Mouse (Mus musculus) ovary, adult 18-20 months (tissue): ENCODE results near the gene 4933424G06Rik.
A peak's percentile ranks its signal among the peaks of the same experiment; 100 is the strongest.

Source experiments
- DNase-seq: peaks from one replicate; pipeline ENCODE4 v3.0.0; 2022; ENCODE audit warnings: low spot score, mixed read lengths

Gene 4933424G06Rik

DNA sequence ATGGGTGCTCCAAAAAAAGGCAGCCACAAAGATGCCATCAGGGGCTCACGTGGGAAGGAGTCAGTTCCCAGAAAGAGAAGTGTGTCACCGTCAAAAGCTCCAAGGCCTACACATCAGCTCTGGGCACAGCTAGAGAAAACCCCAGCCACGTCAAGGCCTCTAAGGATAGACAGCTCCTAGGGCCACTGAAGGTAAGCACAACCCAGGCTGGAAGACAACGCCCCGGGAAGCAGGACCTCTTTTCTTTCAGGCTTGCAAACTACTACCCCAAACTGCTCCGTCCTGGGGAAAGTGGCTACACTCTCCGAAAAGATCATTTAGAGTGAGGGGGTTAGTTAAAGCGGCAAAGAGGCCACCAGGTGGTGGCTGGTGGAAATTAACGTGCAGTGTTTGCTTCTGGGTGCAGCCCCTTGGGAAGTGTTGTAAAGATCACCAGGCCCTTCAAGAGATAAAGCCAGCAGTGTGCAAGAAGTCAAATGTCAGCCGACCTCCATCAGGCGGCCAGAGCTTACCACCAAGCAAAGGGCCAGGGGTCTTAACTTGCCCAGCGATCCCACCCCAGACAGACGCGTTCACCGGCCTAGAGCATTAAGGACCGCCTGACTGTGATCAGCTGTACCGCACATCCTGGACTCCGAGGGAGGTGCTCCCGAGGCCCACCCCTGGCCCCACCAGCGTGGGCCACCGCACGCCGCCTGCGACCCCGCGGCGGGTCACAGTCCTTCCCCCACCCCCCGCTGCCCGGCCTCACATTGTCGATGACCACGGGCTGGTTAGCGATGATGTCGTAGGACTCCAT is 695 bp upstream of the 4933424G06Rik start:
- no peak for DNase-seq

DNA sequence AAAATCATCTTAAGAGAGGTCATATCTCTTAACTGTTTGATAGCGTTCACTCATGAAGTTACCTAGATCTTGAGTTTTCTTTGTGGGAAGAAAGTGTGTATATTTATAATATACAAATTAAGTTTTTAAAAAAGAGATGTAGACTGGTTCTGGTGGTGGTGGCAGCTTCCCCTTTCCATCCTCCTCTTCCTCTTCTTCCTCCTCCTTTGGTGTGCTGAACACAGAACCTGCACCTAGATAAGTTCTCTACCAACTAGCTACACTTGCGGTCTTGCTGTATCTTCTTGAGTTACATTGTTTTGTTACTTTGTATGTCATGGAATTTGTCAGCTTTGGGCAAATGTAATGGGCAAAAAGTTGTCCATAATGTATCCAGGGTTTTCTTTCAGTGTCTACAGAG is 1.2 kb downstream of the 4933424G06Rik start:
- DNase-seq = no peak

DNA sequence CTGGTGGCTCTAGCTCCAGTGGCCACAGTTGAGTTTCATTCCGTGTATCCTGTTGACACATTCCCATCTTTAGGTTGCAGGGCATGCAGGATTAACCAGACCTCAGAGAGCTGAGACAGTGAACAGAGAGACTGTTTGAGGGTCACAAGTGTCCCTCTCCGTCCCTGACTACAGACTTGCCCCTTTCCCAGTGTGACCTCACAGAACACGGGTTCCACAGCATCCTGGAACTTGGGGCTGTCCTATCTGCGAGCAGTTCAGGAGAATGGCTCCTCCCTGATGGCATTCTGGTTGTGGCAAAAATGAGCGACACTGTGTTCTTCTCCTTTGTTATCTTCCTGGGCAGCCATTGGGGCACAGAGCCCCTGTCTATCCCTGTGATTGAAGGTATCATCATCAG is 4.4 kb downstream of the 4933424G06Rik start, which contains the start of gene Actr1b:
TSS of gene Actr1b (minus strand) at position 112 of the 400 bp plus-strand sequence.
- DNase-seq = no peak

DNA sequence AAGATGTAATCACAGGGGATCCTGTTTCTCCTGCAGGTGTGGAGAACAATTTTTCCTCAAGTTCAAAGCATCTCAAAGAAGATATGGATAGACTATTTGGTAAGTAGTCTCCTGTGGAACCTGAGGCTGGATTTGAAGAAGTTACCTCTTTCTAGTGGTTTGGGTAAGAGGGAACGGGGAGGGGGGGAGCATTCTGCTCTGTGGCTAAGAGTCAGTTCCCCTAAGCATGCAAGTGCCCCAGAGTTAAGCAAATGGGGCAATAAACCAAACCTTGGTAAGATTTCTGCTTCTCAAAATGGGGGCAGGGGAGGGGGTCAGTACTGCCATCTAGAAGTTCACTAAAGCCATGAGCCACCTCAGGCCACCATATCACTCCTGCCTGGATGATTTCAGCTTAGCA is 8.8 kb downstream of the 4933424G06Rik start:
- no peak for DNase-seq

DNA sequence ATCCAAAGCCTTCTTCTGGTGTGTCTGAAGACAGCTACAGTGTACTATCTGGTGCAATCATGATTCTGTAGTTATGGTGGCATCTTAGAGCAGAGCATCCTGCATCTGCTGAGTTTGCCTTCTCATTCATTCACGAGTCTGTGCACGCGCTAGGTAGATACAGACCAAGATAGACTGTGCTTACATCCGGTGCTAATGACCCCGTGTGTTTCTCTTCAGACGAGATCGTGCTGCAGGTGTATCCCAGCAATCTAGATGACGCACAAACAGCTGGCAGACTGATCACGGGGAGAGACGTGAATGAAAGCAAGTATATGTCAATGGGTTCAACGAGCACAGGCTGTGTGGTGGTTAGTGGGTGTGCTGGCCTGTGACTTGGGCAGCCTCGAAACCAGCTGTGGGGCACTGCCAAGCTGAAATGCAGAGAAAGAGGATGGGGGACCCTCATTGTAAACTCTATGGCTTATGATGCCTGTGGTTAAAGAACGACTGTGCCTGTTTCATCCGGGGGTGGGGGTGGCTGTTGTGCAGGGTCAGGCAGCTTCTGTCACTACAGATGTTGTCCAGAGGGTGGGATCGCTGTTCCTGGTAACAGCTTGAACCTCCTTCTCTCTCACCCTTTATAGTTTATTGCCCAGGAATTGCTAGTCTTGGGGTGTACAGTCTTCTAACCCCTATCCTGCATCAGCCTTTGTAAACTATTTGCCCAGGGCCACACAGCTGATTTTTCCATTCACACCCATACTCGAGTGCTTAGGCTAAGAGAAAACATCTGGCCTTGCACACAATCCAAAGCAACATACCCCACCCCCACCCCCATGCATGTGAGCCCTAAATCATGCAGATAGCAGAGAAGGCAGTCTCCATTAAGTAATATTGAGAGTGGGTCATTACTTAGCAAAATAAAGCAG is 13.5 kb downstream of the 4933424G06Rik start:
- no peak for DNase-seq

DNA sequence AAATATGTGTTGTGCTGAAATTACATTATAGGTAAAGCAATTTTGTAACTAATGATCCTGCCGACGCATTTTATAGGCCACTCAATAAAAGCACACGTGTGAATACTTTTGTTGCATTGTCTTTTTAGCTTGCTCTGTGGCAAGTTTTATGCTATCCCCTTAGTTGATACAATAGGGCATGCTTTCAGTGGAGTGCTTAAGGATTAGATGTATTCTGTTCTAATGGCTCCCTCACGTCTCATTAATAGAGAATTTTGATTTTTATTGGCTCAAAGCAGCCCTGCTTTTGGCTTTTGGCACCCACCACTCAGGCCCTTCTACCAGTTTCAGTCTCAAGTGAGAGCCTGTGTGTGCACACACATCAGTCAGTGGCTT is 14.1 kb downstream of the 4933424G06Rik start:
- no peak for DNase-seq

DNA sequence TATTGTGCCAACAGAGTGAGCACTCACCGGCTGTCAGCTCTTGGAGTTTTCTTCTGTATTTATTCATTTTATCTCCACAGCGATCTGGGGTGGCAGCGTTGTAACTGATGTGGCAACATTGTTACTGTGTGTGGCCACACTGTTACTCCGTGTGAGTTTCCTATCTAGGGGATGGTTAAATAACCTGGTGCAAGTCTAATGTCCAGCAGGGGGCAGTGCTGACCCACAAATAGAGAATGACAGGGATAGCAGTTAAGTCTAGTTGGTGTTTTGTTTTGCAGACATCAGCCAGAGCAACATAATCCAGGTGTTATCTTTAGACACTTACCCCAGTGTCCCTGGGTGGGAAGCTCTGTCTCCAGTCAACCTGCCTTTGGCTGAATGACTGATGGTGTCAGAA is 27.4 kb downstream of the 4933424G06Rik start:
- peak; percentile 35 for DNase-seq

DNA sequence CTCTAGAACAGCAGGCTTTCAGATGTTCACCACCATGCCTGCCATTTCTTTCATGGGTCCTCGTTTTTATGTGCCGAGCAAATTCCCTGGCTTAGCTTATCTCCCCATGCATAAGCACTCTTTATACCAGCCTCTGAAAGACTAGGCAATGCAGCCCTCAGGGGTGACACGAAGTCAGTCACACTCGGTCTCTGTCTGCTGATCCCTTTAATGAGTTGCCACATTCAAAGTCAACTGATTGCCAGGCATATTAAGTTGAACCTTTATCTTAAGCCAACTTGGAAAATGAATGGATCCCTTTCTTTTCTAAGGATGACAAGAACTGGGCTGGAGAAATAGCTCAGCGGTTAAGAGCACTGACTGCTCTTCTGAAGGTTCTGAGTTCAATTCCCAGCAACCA is 29.3 kb downstream of the 4933424G06Rik start:
- no peak for DNase-seq

DNA sequence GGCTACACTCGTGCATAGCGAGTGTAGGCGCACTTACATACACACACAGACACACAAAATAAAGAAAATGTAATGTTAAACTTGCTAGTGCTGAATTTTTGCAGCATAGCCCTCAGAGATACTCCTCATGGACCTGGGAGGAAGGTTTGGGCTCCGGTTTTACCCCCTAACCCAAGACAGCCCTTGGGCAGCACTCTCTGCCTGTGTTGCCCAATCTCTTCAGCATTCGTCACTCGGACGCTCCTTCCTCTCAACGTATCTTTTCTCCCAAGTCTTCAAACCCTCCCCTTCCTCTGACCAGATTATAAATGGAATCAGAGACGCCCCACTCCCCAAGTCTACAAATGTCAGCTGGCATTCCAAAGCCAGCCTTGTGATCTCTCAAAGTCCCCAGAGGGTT is 33.1 kb downstream of the 4933424G06Rik start:
- no peak for DNase-seq

DNA sequence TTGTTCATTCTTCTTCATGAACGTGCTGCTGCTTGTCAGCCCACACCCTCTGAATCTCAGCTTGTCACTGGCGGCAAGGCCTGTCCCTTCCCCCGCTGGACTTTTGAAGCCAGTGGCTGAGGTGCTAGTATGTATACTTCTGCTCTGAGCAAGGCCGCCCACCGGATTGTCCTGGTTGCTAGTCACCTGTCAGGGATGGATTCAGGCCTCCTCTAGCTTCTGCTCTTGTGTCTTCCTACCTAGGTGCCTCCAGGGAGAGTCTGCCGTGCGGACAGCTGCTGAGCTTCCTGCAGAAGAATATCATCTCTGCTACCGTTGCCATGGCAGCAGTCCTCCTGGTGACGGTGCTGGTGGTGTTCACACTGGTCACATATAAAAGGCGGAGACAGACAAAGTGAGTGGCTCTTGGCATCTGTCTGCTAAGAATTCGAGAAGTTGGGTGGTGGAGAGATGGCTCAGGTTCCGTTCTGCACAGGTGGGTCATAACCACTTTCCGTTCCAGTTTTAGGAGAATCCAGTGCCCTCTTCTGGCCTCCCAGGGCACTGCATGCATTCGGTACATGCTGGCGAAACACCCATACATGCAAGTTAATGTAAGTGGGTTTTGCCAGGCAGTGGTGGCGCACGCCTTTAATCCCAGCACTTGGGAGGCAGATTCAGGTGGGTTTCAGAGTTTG is 34.5 kb downstream of the 4933424G06Rik start:
- DNase-seq = peak; percentile 11

DNA sequence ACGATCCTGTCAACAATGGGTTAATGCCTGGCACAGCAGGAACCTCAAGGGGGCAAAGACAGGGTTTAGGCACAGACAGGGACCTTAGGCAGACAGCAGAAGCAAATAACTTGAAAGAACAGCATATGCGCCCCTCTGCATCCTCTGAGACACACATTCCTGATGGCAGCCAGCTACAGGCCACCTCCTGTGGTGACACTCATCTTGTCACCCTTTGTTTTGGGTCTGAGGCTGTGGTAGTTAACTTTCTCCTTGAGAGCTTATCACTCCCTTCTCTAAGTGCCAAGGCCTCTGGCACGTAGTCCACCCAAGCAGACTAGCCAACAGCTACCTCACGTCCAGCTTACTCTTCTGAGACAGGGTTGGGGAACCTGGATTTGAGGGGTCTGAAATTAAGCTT is 35.7 kb downstream of the 4933424G06Rik start:
- DNase-seq = no peak

DNA sequence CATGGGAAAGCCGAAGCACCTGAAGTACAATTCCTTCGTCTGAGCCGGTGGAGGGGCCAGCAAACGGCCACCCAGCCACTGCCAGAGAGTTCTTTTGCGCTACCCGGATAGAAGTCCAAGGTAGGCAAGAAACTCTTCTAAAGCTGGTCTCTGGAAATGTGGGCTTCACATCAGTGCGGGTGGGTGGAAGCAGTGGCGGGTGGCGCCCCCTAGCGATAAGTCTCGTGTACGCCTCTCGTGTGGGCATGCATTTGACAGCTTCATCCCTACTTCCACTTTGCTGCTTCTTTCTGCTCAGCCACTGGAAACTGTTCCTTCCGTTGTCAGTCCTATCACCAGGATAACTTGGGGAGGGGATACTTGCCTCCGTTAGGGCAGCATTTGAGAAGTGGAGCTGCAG is 36.5 kb downstream of the 4933424G06Rik start:
- no peak for DNase-seq

DNA sequence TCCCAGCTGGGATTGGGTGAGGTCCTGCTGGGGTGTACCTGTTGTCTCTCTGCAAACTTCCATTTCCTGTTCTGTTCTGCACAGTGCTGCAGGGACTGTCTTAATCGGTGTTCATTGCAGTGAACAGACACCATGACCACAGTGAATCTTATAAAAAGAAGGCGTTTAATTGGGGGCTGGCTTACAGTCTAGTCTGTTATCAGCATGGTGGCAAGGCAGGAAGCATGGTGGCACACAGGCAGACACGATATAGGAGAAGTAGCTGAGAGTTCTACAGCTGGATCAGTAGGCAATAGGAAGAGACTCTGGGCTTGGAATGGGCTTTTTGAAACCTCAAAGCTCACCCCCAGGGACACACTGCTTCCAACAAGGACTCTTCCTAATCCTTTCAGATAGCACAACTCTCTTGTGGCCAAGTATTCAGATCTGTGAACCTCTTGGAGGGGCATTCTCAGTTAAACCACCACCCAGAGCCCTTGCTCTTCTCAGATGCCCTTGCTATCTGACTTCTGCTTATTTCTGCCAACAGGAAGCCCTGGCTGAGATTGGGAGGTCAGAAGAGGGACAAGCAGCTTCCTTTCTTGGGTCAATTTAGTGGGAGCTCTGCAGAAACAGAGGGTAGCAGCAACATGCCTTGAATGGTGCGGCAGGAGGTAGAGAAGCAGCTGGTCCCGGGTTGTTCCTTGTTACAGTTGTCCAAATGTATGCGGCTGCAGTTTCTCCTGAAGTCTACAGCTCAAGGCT is 44.2 kb downstream of the 4933424G06Rik start:
- no peak for DNase-seq

DNA sequence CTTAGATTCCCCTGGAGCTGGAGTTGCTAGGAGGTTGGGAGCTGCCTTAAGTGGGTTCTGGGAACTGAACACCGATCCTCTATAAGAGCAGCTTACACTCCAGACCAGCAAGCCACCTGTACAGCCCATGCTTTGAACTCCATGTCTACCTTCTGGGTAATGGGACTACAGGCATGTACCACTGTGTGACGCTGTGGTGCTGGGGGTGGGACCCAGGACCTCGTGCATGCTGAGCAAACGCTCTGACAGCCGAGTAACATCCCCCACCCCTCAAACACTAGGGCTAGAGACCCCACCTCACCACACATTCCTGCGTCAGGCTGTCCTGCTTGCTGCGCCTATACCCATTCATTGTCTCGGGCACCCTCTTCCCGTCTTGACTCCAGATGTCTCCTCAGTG is 48.6 kb downstream of the 4933424G06Rik start:
- DNase-seq = no peak

DNA sequence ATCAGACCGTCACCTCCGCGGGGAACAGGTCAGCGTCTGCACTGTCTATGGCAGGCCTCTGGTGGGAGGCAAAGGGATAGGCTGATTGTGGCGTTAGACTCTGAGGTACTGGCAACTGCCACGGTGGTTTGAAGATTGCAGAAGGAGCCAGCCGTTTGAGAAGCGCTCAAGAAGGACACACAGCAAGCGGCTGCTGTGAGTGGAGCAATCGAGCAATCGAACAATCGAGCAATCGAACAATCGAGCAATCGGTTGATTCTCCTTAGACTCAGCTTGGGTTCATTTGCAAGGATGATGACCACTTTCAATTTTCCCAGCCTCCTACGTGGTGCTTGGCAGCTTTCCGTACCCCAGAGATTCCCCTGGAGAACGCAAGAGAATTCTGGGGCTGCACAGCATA is 49.1 kb downstream of the 4933424G06Rik start:
- DNase-seq = no peak

DNA sequence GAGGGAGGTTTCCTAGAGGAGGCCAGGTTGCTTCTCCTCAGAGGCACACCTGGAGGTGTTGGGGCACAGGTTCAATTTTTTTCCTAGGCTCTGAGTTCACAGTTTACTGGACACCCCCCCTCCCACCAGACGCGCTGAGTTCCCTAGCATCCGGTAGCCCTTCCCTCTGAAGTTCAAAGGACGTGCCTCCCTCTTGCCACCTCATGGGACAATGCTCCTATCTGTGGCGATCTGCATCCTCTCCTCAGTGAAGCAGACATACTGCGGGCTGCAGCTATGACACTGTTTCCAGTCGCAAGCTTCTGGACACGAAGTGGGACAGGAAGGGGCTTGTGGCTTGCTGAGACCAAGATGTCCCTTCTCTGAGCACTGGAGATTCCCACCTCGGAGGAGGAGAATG is 50.5 kb downstream of the 4933424G06Rik start:
- no peak for DNase-seq

DNA sequence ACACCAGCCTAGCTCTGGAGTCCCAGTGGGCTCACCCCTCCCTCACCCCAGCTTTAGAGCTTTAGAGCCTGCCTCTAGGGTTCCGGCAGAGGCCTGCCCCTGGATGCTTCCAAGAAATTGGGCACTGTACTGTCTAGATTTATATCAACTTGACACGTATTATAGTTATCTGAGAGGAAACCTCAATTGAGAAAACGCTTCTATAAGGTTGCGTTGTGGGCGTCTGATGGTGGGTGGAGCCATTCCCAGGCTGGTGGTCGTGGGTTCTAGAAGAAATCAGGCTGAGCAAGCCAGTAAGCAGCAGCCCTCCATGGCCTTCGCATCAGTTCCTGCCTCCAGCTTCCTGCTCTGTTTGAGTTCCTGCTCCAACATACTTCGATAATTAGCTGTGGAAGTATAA is 51.1 kb downstream of the 4933424G06Rik start:
- DNase-seq = no peak

DNA sequence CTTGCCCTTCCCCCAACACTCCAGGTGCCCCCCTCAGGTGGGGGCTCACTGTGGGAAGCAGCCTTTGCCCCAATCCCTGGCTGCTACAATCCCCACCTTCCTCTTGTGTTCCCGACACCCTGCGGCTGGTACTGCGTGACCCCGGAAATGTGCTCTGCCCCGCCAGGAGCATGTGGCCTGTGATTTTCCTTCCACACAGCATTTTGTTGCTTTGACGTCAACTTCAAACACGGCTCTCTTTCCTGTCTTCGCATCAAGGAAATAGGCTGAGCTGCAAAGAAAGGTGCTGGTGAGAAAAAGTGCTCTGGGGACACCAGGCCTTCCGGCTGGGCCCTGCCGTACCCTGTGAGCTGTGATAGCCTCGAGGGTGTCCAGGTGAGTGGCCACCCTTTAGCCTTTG is 51.6 kb downstream of the 4933424G06Rik start, which contains the start of gene Zap70:
TSS of gene Zap70 (plus strand) at position 231 of the 400 bp plus-strand sequence.
- no peak for DNase-seq

DNA sequence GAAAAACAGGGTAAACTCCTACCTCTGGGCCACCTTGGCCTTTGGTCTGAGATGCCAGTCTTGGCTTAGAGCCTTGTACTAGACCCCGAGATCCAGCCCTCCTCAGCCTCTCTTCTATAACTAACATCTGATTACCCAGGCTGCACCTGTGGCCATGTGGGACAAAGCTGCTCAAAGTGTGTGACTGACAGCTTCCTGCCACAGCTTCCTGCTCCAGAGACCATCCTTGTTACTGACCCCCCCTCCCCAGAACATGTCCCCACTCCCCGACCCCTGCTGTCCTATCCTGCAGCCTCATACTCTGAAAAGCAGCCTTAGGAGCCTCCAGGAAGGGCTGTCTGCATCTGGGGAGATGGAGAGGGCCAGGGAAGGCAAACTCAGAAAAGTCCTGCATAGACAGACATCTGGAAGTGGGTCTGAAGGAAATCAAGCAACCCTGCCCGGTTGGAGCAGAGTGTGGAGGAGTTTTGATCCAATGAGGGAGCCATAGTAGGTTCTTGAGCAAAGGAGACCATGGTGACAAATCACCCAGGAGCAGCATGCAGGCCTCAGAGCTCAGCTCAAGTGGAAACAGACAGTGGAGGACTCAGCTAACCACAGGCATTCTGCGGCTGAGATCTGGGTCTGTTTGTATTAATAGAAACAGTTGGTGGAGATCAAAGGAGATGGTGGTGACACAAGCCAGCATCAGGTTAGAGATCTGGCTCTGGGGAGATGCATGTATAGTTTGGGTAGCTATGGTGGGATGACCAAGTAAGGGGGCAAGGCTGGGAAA is 56.7 kb downstream of the 4933424G06Rik start:
- DNase-seq = no peak

DNA sequence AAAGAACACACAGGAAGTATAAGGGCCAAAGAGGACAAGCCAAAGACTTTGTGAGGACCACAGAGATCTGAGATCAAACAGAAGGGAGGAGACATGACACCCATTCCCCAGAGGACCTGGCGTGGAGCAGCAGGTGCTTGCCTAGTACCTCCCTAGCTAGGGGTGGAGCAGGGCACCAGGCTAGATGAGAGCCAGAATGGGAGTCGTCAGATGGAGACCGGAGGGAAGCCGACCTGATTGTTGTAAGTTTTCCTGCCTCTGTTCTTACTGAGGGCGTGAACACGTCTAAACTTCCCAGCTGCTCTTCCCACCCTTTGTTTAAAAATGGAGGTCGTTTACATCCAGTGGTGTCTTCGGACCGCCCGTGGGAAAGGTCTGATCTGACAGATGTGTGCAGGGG is 57.4 kb downstream of the 4933424G06Rik start:
- no peak for DNase-seq

DNA sequence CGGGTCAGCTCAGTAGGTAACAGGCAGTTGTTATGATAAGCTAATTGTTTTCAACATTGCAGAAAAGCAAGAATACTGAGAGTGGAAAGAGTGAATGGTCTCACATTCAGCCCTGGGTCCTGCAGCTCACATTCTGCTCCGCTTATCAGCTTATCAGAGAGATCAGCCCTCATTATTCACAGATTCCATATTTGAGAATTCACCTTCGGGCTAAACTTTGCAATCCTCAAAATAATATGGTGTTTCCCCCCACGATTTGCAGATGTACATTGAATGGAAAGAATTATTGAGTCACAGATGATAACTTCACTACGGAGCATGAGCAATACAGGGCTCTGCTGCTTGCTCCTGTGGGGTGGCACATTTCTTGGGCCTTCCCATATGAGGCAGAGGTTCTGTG is 58.8 kb downstream of the 4933424G06Rik start:
- no peak for DNase-seq
